8 mouse cellular contexts compared by ENCODE assay signal in the genomic region with DNA sequence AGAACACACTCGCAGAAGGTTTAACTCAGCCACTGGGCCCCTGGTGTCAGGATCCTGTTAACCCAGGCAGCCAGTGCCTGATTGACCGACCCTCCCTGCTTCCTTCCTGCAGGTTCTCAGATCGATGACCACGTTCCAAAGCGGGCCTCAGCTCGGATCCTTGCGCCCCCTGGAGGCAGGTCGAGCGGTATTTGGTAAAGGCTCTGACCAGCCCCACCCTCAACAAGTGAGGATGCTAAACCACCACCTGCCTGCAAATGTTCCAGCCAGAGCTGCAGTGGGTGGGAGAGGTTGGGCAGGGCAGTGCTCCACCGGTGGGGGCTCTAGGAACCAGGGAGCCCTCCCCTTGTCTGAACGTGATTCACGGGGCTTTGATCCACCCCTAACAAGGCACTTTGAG. TPM values are rescaled to one million over a fixed set of nuclear protein-coding genes. Genes with fewer than 3 reads are reported as not detected.
DNase-seq lines count a peak whose midpoint lies in the region; ATAC-seq and TF ChIP-seq lines count a peak whose summit lies in the region.

No protein-coding gene starts in this region.

- H3K9ac ChIP-seq in hindbrain, embryonic 11.5 days (ENCODE audit: low read depth, low read length): no peak overlapping the region

- peak; percentile 75 for ATAC-seq in hindbrain, embryonic 11.5 days (ENCODE audit: low FRiP score)

- H3K9me3 ChIP-seq in hindbrain, embryonic 11.5 days (ENCODE audit: control insufficient read depth, low read length): no peaks in the 10 kb centered on the region

- H3K4me3 ChIP-seq in cerebellum, adult 2 months (replicated peaks; ENCODE audit: insufficient read depth, low read depth, low read length): no peak overlapping the region
- H3K4me3 ChIP-seq in hindbrain, embryonic 11.5 days (ENCODE audit: low read depth, low read length): no peak overlapping the region

- H3K27me3 ChIP-seq in cerebellum, adult 2 months (ENCODE audit: control insufficient read depth, insufficient read depth, low read length): no peaks in the 10 kb centered on the region
- H3K27me3 ChIP-seq in hindbrain, embryonic 11.5 days (ENCODE audit: control insufficient read depth, insufficient read depth, low read length): no peaks in the 10 kb centered on the region

- H3K27ac ChIP-seq in cerebellum, adult 2 months (ENCODE audit: insufficient read depth, low read length): no peak overlapping the region
- H3K27ac ChIP-seq in hindbrain, embryonic 11.5 days (ENCODE audit: low read depth, low read length): no peak overlapping the region

- WGBS in cerebellum, adult 2 months: 14% methylated on average over 12 of the region's 12 CpGs
- WGBS in hindbrain, embryonic 11.5 days: 18% methylated on average over 12 of the region's 12 CpGs

- H3K36me3 ChIP-seq in hindbrain, embryonic 11.5 days (ENCODE audit: control insufficient read depth, insufficient read depth, low read length): peaks cover 15% of the 10 kb centered on the region

- no peaks in the 10 kb centered on the region for H3K4me1 ChIP-seq in cerebellum, adult 2 months (ENCODE audit: control insufficient read depth, insufficient read depth, low read length)
- H3K4me1 ChIP-seq in hindbrain, embryonic 11.5 days (replicated peaks; ENCODE audit: control insufficient read depth, insufficient read depth, low read length): no peaks in the 10 kb centered on the region

- peak; percentile 71 for DNase-seq in MN1 (ENCODE audit: low spot score)
- peak; percentile 74 to 85 for DNase-seq in cerebellum, adult 2 months
- DNase-seq in frontal cortex, postnatal 10 days (ENCODE audit: low spot score in 2 of 2): peak; percentile 50 to 73
- peak; percentile 86 for DNase-seq in hindbrain, embryonic 11.5 days (ENCODE audit: low spot score)
- peak; percentile 78 to 90 for DNase-seq in layer of hippocampus, postnatal 25 days (ENCODE audit: extremely low spot score in 1 of 2, low spot score in 1 of 2)
- peak; percentile 75 for DNase-seq in lung, postnatal 25 days (ENCODE audit: low spot score)
- DNase-seq in right cerebral cortex, adult 2 months (ENCODE audit: low spot score in 2 of 2): peak; percentile 81 to 84
- DNase-seq in urinary bladder, postnatal 10 days (ENCODE audit: low spot score): peak; percentile 58

- H3K4me2 ChIP-seq in hindbrain, embryonic 11.5 days (replicated peaks; ENCODE audit: low read depth, low read length): no peak overlapping the region

- no peak for TF ChIP-seq POLR2A in cerebellum, adult 2 months (IDR thresholded peaks at IDR 0.05; ENCODE audit: borderline replicate concordance, insufficient read depth, low read length)

- peak; percentile 80 for TF ChIP-seq CTCF in cerebellum, adult 2 months (IDR thresholded peaks at IDR 0.05; ENCODE audit: borderline replicate concordance, insufficient read depth, low read depth, low read length)

RNA-seq across cellular contexts. Expression of gene Mapre3, which starts 18.3 kb away (rescaled TPM):
- 276 and 288 TPM in 2 replicates for polyA plus RNA-seq in cerebellum, adult 2 months (2012; rRNA removed)
- polyA plus RNA-seq in hindbrain, embryonic 11.5 days (2014; fragmentation: Nextera tagmentation; extraction: Ambion mirVana): 34.1 and 38.2 TPM in 2 replicates
- total RNA-seq in layer of hippocampus, postnatal 25 days (2021): 100 to 1,000 TPM; 230 to 250 TPM
